Mouse (Mus musculus): ENCODE results near the gene Ckap2. TPM values are rescaled to one million over a fixed set of nuclear protein-coding genes. Genes with fewer than 3 reads are reported as not detected.
A peak's percentile ranks its signal among the peaks of the same experiment; 100 is the strongest.

Gene Ckap2
- polyA plus RNA-seq, 1 experiment from 2014 or later: 38.4 TPM

- H3K4me1 ChIP-seq: 0 out of 2 replicates have a peak, but pooled peaks cover 9% of the 10 kb centered on the region
- no peaks in the 10 kb centered on the region for H3K27me3 ChIP-seq
- no peak within 1 kb of the TSS for H3K27ac ChIP-seq (replicated peaks)
- H3K9ac ChIP-seq: 0 out of 2 replicates have a peak within 1 kb of the TSS, but pooled peaks have one; percentile 26
- no peaks in the 10 kb centered on the region for H3K9me3 ChIP-seq (replicated peaks)
- ATAC-seq (ENCODE audit: insufficient number of reproducible peaks, low FRiP score, low TSS enrichment, low read depth): 0 out of 2 replicates have a peak, but pooled peaks have one; percentile 45
- peak within 1 kb of the TSS; percentile 51 for H3K4me3 ChIP-seq (replicated peaks)
- WGBS: 2% methylated on average over 29 of the region's 29 CpGs
- no peaks in the 10 kb centered on the region for H3K36me3 ChIP-seq
- H3K4me2 ChIP-seq (replicated peaks): peak within 1 kb of the TSS; percentile 90
These were observed 61.1 kb downstream of the Ckap2 start, which contains the start of gene Nek5 for GRCm38 (mm10) chr8:22124220-22125152. Gene Nek5 (minus strand): TSS chr8:22125053.

Other genes starting within 250 kb of the Ckap2 start
- not detected in 2 replicates for gene Defb35, start 247.5 kb downstream of the Ckap2 start, polyA plus RNA-seq (2015; fragmentation: Nextera tagmentation; extraction: Ambion mirVana)
- gene Defb13, start 239.1 kb downstream of the Ckap2 start, polyA plus RNA-seq (2015; fragmentation: Nextera tagmentation; extraction: Ambion mirVana): not detected in 2 replicates
- not detected in 2 replicates for gene Fam90a1a, start 227.1 kb downstream of the Ckap2 start, polyA plus RNA-seq (2015; fragmentation: Nextera tagmentation; extraction: Ambion mirVana)
- not detected in 2 replicates for gene Ccdc70, start 216.0 kb downstream of the Ckap2 start, polyA plus RNA-seq (2015; fragmentation: Nextera tagmentation; extraction: Ambion mirVana)
- 0.43 and 0.76 TPM in 2 replicates for gene Atp7b, start 125.5 kb downstream of the Ckap2 start, polyA plus RNA-seq (2015; fragmentation: Nextera tagmentation; extraction: Ambion mirVana)
- gene Alg11, start 125.1 kb downstream of the Ckap2 start, polyA plus RNA-seq (2015; fragmentation: Nextera tagmentation; extraction: Ambion mirVana): 28.6 and 35.7 TPM in 2 replicates
- 1.1 and 2.0 TPM in 2 replicates for gene Nek5, start 60.8 kb downstream of the Ckap2 start, polyA plus RNA-seq (2015; fragmentation: Nextera tagmentation; extraction: Ambion mirVana)
- gene Nek3, start 19.4 kb downstream of the Ckap2 start, polyA plus RNA-seq (2015; fragmentation: Nextera tagmentation; extraction: Ambion mirVana): 3.5 and 4.1 TPM in 2 replicates
- gene Vps36, start 7.0 kb upstream of the Ckap2 start, polyA plus RNA-seq (2015; fragmentation: Nextera tagmentation; extraction: Ambion mirVana): 36.6 and 38.5 TPM in 2 replicates
- gene Thsd1, start 41.5 kb upstream of the Ckap2 start, polyA plus RNA-seq (2015; fragmentation: Nextera tagmentation; extraction: Ambion mirVana): 13.1 and 13.3 TPM in 2 replicates
- not detected in 2 replicates for gene Tpte, start 97.6 kb upstream of the Ckap2 start, polyA plus RNA-seq (2015; fragmentation: Nextera tagmentation; extraction: Ambion mirVana)
- gene Slc25a15, start 212.8 kb upstream of the Ckap2 start, polyA plus RNA-seq (2015; fragmentation: Nextera tagmentation; extraction: Ambion mirVana): 16.5 and 17.5 TPM in 2 replicates
- gene Mrps31, start 225.5 kb upstream of the Ckap2 start, polyA plus RNA-seq (2015; fragmentation: Nextera tagmentation; extraction: Ambion mirVana): 32.1 and 33.6 TPM in 2 replicates